Mouse (Mus musculus): ENCODE measurements around the gene Pkig. TPM values are rescaled to one million over a fixed set of nuclear protein-coding genes. Genes with fewer than 3 reads are reported as not detected.

The Pkig gene
- total RNA-seq, 1 experiment: 14.8 TPM

- H3K36me3 ChIP-seq (ENCODE audit: control insufficient read depth, insufficient read depth, low read length, poor library complexity, severe bottlenecking): peaks cover 10% of the 10 kb centered on the region
- no peak for TF ChIP-seq MAFK (IDR thresholded peaks at IDR 0.05; ENCODE audit: insufficient read depth, low read depth, low read length)
- TF ChIP-seq CHD2 (IDR thresholded peaks at IDR 0.05; ENCODE audit: low read depth, low read length): no peak
- H3K9me3 ChIP-seq (ENCODE audit: control insufficient read depth, insufficient read depth, low read depth, low read length): no peaks in the 10 kb centered on the region
- no peak overlapping the region for H3K27ac ChIP-seq (ENCODE audit: insufficient read depth, low read depth, low read length, poor library complexity, severe bottlenecking)
- no peaks in the 10 kb centered on the region for H3K4me1 ChIP-seq (ENCODE audit: control insufficient read depth in 2 of 2, insufficient read depth in 2 of 2, low read length in 2 of 2, poor library complexity in 1 of 2)
- no peak overlapping the region for H3K9ac ChIP-seq (ENCODE audit: insufficient read depth, low read depth, low read length, poor library complexity, severe bottlenecking)
- in situ Hi-C loops (cut with MboI; ENCODE audit: low sequenced_read_pairs in 2 of 2, unreplicated experiment in 2 of 2): no loop called here
- H3K4me3 ChIP-seq (ENCODE audit: insufficient read depth in 1 of 2, low read depth in 1 of 2, low read length in 2 of 2, poor library complexity in 1 of 2, severe bottlenecking in 1 of 2): no peak overlapping the region
- DNase-seq (ENCODE audit: low read depth, low spot score): no peak
Measured at GRCm38 (mm10) chr2:163631715-163632114, 26.5 kb upstream of the Pkig start.

DNA sequence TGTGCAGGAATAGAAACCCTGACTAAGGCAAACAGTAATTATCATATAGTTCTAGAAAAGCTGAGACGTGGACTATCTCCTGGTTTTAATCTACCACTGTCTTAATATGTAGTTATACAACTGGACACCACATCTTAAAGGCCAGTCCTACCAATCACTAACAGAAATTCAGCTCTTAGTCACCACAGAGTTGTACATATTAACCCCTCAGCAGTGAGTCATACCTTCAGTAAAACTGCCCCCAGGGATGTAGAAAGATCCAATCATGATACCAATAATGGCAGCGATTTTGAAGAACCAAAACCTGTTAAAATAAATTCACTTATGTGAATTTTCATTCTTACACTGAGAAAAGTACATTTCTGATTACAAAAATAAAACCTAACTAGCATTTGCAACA lies 24.0 kb upstream of the Pkig start:
- Histone ChIP-seq H3K4me1 (ENCODE audit: control insufficient read depth in 2 of 2, insufficient read depth in 2 of 2, low read length in 2 of 2, poor library complexity in 1 of 2) (no peaks in the 10 kb centered on the region), H3K9ac (ENCODE audit: insufficient read depth, low read depth, low read length, poor library complexity, severe bottlenecking) (no peak overlapping the region), H3K27ac (ENCODE audit: insufficient read depth, low read depth, low read length, poor library complexity, severe bottlenecking) (no peak overlapping the region), H3K4me3 (ENCODE audit: insufficient read depth in 1 of 2, low read depth in 1 of 2, low read length in 2 of 2, poor library complexity in 1 of 2, severe bottlenecking in 1 of 2) (no peak overlapping the region), H3K36me3 (ENCODE audit: control insufficient read depth, insufficient read depth, low read length, poor library complexity, severe bottlenecking) (peaks cover 6% of the 10 kb centered on the region), H3K9me3 (ENCODE audit: control insufficient read depth, insufficient read depth, low read depth, low read length) (no peaks in the 10 kb centered on the region)
- in situ Hi-C loops (cut with MboI; ENCODE audit: low sequenced_read_pairs in 2 of 2, unreplicated experiment in 2 of 2): no loop called here
- DNase-seq (ENCODE audit: low read depth, low spot score): no peak
- no peak for TF ChIP-seq HCFC1 (IDR thresholded peaks at IDR 0.05; ENCODE audit: borderline replicate concordance, insufficient read depth, low read length)
- TF ChIP-seq ZNF384 (IDR thresholded peaks at IDR 0.05; ENCODE audit: low read depth, low read length): no peak
- no peak for TF ChIP-seq MAFK (IDR thresholded peaks at IDR 0.05; ENCODE audit: insufficient read depth, low read depth, low read length)
- no peak for TF ChIP-seq ZC3H11A (IDR thresholded peaks at IDR 0.05; ENCODE audit: borderline replicate concordance, low read depth, low read length)
- TF ChIP-seq CHD2 (IDR thresholded peaks at IDR 0.05; ENCODE audit: low read depth, low read length): no peak

DNA sequence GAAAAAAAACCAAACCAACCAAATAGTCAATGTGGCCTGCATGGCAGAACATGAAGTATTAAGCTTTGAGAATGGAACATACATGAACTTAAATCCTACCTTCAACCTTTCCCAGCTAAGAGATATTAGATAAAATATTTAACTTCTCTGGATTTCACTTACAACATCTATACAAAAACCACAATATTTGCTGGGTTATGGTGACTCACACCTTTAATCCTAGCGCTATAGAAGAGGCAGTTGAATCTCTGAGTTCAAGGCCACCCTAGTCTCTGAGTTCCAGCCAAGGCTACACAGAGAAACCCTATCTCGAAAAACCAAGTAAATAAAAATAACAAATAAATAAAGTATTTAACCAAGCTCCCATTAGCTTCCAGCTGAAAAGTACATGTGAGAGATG lies 22.1 kb upstream of the Pkig start:
- Histone ChIP-seq H3K4me1 (ENCODE audit: control insufficient read depth in 2 of 2, insufficient read depth in 2 of 2, low read length in 2 of 2, poor library complexity in 1 of 2) (no peaks in the 10 kb centered on the region), H3K9ac (ENCODE audit: insufficient read depth, low read depth, low read length, poor library complexity, severe bottlenecking) (no peak overlapping the region), H3K36me3 (ENCODE audit: control insufficient read depth, insufficient read depth, low read length, poor library complexity, severe bottlenecking) (no peaks in the 10 kb centered on the region; the same call in none of the 2 replicates), H3K27ac (ENCODE audit: insufficient read depth, low read depth, low read length, poor library complexity, severe bottlenecking) (no peak overlapping the region), H3K9me3 (ENCODE audit: control insufficient read depth, insufficient read depth, low read depth, low read length) (no peaks in the 10 kb centered on the region), H3K4me3 (ENCODE audit: insufficient read depth in 1 of 2, low read depth in 1 of 2, low read length in 2 of 2, poor library complexity in 1 of 2, severe bottlenecking in 1 of 2) (no peak overlapping the region)
- in situ Hi-C loops (cut with MboI; ENCODE audit: low sequenced_read_pairs in 2 of 2, unreplicated experiment in 2 of 2): no loop called here
- no peak for DNase-seq (ENCODE audit: low read depth, low spot score)
- TF ChIP-seq HCFC1 (IDR thresholded peaks at IDR 0.05; ENCODE audit: borderline replicate concordance, insufficient read depth, low read length) (no peak), MAFK (IDR thresholded peaks at IDR 0.05; ENCODE audit: insufficient read depth, low read depth, low read length) (no peak), ZC3H11A (IDR thresholded peaks at IDR 0.05; ENCODE audit: borderline replicate concordance, low read depth, low read length) (no peak), CHD2 (IDR thresholded peaks at IDR 0.05; ENCODE audit: low read depth, low read length) (no peak), ZNF384 (IDR thresholded peaks at IDR 0.05; ENCODE audit: low read depth, low read length) (no peak)

GRCm38 (mm10) chr2:163637655-163638266 lies 20.4 kb upstream of the Pkig start:
- H3K4me3 ChIP-seq (ENCODE audit: insufficient read depth in 1 of 2, low read depth in 1 of 2, low read length in 2 of 2, poor library complexity in 1 of 2, severe bottlenecking in 1 of 2): no peak overlapping the region
- peaks cover 0 to 2% of the 10 kb centered on the region in 2 experiments; a peak in 1 of 4 replicates for H3K4me1 ChIP-seq (ENCODE audit: control insufficient read depth in 2 of 2, insufficient read depth in 2 of 2, low read length in 2 of 2, poor library complexity in 1 of 2)
- no peaks in the 10 kb centered on the region; the same call in none of the 2 replicates for H3K36me3 ChIP-seq (ENCODE audit: control insufficient read depth, insufficient read depth, low read length, poor library complexity, severe bottlenecking)
- no peak overlapping the region for H3K27ac ChIP-seq (ENCODE audit: insufficient read depth, low read depth, low read length, poor library complexity, severe bottlenecking)
- TF ChIP-seq MAFK (IDR thresholded peaks at IDR 0.05; ENCODE audit: insufficient read depth, low read depth, low read length) (no peak), ZC3H11A (IDR thresholded peaks at IDR 0.05; ENCODE audit: borderline replicate concordance, low read depth, low read length) (no peak), ZNF384 (IDR thresholded peaks at IDR 0.05; ENCODE audit: low read depth, low read length) (no peak), HCFC1 (IDR thresholded peaks at IDR 0.05; ENCODE audit: borderline replicate concordance, insufficient read depth, low read length) (no peak), CHD2 (IDR thresholded peaks at IDR 0.05; ENCODE audit: low read depth, low read length) (no peak)
- in situ Hi-C loops (cut with MboI; ENCODE audit: low sequenced_read_pairs in 2 of 2, unreplicated experiment in 2 of 2): no loop called here
- no peak overlapping the region for H3K9ac ChIP-seq (ENCODE audit: insufficient read depth, low read depth, low read length, poor library complexity, severe bottlenecking)
- H3K9me3 ChIP-seq (ENCODE audit: control insufficient read depth, insufficient read depth, low read depth, low read length): no peaks in the 10 kb centered on the region
- DNase-seq (ENCODE audit: low read depth, low spot score): no peak

DNA sequence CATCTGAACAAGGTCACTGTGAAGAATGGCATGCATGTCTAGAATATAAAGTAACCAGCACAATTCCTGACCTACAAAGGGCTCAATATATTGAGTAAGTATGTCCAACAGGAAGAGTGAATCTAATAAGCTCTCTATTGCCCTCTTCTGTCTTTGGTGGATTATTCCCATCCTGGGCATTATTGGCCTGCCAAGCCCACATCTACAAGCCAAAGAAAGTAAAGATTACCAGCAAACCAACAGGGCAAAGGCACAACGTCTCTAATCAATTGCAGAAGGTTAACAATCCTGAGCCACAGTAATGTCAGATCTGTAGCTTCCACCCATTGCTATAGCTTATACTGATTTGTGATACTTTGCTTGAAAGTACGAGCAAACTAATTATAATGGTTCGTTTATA lies 17.7 kb upstream of the Pkig start:
- H3K4me3 ChIP-seq (ENCODE audit: insufficient read depth in 1 of 2, low read depth in 1 of 2, low read length in 2 of 2, poor library complexity in 1 of 2, severe bottlenecking in 1 of 2): no peak overlapping the region
- in situ Hi-C loops (cut with MboI; ENCODE audit: low sequenced_read_pairs in 2 of 2, unreplicated experiment in 2 of 2): no loop called here
- no peak overlapping the region for H3K27ac ChIP-seq (ENCODE audit: insufficient read depth, low read depth, low read length, poor library complexity, severe bottlenecking)
- H3K9ac ChIP-seq (ENCODE audit: insufficient read depth, low read depth, low read length, poor library complexity, severe bottlenecking): no peak overlapping the region
- TF ChIP-seq ZC3H11A (IDR thresholded peaks at IDR 0.05; ENCODE audit: borderline replicate concordance, low read depth, low read length) (no peak), MAFK (IDR thresholded peaks at IDR 0.05; ENCODE audit: insufficient read depth, low read depth, low read length) (no peak), HCFC1 (IDR thresholded peaks at IDR 0.05; ENCODE audit: borderline replicate concordance, insufficient read depth, low read length) (no peak), CHD2 (IDR thresholded peaks at IDR 0.05; ENCODE audit: low read depth, low read length) (no peak), ZNF384 (IDR thresholded peaks at IDR 0.05; ENCODE audit: low read depth, low read length) (no peak)
- no peaks in the 10 kb centered on the region for H3K9me3 ChIP-seq (ENCODE audit: control insufficient read depth, insufficient read depth, low read depth, low read length)
- DNase-seq (ENCODE audit: low read depth, low spot score): no peak
- H3K4me1 ChIP-seq (ENCODE audit: control insufficient read depth in 2 of 2, insufficient read depth in 2 of 2, low read length in 2 of 2, poor library complexity in 1 of 2): peaks cover 0 to 5% of the 10 kb centered on the region in 2 experiments; a peak in 1 of 4 replicates
- no peaks in the 10 kb centered on the region; the same call in none of the 2 replicates for H3K36me3 ChIP-seq (ENCODE audit: control insufficient read depth, insufficient read depth, low read length, poor library complexity, severe bottlenecking)
